Mouse (Mus musculus): ENCODE measurements around the gene Tmem221.

- no peak for TF ChIP-seq CTCF (conservative IDR thresholded peaks at IDR 0.05; ENCODE audit: low read length)
- TF ChIP-seq POU5F1 (IDR thresholded peaks at IDR 0.05; ENCODE audit: borderline replicate concordance, low read length), result no peak
- TF ChIP-seq NANOG (IDR thresholded peaks at IDR 0.05; ENCODE audit: borderline replicate concordance, low read length), result no peak
These were observed 38.1 kb upstream of the Tmem221 start for GRCm38 (mm10) chr8:71596798-71597197.
